Mouse (Mus musculus) urinary bladder, postnatal 4 days (tissue): Measurements from ENCODE around the gene Ecsit.
A peak's percentile ranks its signal among the peaks of the same experiment; 100 is the strongest.
"Not testable (repeated sequence)": the region's sequence is repeated elsewhere in the genome, so short reads cannot be mapped to it uniquely, and the experiment has no call there.

Source experiments
- DNase-seq, 2 experiments: peaks; one replicate each; pipeline ENCODE4 v3.0.0; 2021 to 2022; ENCODE audit warnings: low spot score in 2 of 2

Gene Ecsit

GRCm38 (mm10) chr9:22089986-22090385 is 4.7 kb upstream of the Ecsit start:
- DNase-seq, result no peak

DNA sequence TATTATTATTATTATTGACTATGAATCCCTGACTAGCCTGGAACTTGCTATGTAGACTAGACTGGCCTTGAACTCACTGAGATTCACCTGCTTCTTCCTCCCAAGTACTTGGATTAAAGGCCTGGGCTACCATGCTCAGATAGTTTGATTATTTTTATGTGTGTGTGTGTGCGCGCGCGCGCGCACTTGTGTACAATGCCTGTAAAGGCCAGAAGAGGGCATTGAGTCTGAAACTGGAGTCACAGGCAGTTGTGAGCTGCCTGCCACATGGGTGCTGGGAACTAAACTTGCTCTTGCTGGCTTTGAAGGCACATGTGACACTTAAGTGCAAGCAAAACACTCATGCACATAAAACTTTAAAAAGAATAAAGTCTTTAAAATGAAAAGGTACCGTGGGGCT is 4.0 kb upstream of the Ecsit start:
- DNase-seq, result no peak

GRCm38 (mm10) chr9:22087034-22087618 is 1.9 kb upstream of the Ecsit start:
- no peak for DNase-seq

DNA sequence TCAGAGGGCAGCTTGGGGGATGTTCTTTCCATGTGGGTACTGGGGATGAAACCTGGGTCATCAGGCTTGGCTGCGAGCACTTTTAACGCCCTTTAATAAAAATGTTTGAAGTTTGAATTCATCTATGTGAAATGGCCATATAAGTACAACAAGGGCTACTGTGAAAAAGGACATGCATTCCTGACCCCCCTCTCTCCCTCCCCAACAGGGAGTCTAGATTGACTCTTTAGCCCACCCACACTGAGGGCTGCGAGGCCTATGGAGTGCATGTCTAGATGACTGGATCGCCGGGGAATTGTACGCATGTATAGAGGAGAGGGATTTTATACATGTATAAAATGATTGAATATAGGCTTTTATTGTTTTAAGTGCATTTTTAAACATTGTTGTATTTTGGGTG is 774 bp upstream of the Ecsit start:
- no peak for DNase-seq

DNA sequence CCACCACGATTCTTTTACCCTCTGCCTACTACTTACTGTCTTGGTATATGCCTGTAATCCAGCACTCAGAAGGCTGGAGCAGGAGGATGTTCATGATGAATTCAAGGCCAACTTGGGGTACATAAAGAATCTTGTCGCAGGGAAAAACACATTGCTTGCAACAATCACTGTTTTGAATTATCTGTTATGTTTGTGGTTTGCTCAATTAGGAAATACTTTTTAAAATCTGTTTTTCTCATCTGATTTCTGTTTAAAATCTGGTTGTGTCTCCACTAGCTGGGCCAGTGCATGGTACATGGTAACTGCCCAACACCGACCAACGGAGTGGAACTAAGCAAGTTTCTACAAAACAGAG is 594 bp downstream of the Ecsit start:
- no peak for DNase-seq

DNA sequence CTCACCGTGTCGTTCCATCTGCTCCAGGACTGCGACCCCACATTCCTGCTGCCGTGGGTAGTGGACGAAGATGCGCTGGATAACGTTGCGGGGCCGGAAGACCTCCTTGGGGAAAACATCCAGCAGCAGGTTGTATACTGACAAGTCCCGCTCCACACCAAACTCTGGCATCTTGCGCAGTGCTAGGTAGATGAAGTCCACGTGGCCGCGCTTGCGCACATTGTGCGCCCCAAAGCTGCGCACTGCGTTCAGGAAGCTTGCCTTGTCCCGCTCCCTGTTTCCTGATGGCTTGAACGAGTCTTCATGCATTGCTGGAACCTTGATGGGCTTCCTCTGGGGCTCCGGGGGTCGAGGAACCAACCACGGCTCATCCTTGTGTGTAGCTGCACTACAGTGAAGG is 9.0 kb downstream of the Ecsit start:
- DNase-seq, result no peak

GRCm38 (mm10) chr9:22075778-22076177 is 9.5 kb downstream of the Ecsit start:
- not testable (repeated sequence) for DNase-seq

GRCm38 (mm10) chr9:22072276-22072675 is 13.0 kb downstream of the Ecsit start:
- DNase-seq, result no peak

DNA sequence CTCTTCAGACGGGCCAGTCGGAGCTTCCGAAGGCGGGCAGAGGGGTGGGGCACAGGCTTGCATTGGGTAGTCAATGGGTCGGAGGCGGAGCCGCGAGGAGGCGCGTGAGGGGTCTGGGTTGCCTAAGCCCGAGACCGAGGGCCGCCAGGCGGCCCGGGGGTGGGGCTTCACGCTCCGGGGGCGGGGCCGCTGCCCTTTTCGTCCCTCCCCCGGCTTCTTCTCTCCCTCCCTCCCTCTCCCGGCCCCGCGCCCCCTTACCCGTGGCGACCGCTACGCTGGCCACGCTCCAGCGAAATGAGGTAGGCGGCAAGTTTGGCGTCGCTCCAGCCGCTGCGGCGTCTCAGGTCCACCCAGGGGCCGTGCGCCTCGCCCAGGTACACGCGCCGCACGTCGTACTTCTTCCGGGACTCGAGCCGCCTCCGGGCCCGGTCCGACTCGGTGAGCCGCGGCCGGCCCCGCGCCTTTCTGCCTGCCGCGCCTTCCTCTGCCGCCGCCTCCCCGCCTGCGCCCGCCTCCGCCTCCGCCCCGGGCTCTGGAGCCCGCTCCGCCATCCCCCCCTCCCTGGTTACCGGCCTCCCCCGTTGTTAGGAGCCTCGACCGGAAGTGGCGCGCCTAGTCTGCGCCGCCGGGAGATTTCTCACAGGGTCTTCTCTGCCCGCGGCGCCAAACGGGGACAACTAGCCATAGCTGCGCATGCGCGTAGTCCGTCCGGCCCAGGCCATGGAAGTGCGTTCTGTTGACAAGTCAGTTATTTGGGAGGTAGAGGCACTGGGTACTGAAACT is 14.3 kb downstream of the Ecsit start, which contains the start of the genes Gm49318 and Zfp653:
TSS of gene Gm49318 (minus strand) at position 469 of the 783 bp plus-strand sequence.
TSS of gene Zfp653 (minus strand) at position 586 of the 783 bp plus-strand sequence.
- peak; percentile 95 to 98 for DNase-seq

GRCm38 (mm10) chr9:22069881-22070553 is 15.2 kb downstream of the Ecsit start:
- DNase-seq, result no peak

DNA sequence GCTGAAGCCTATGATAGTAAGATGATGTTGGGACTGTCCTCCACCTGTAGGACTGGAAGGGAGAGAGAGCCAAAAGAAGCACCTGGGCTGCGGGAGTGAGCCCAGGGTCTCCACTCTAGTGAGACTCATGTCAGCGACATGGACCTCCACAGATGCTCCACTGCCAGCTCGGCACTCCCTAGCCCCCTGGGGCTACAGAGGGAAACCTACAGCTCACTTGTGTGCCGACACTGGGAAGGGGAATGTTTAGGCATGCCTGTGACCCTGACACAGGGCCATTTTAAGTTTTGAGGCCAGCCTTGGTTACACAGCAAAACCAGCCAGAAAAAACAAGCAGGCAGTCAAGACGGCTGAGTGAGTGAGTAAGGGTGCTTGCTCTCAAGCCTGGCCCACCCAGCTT is 18.0 kb downstream of the Ecsit start:
- DNase-seq, result no peak

GRCm38 (mm10) chr9:22066433-22066832 is 18.8 kb downstream of the Ecsit start:
- peak in 1 of 2 experiments; percentile 73 for DNase-seq

DNA sequence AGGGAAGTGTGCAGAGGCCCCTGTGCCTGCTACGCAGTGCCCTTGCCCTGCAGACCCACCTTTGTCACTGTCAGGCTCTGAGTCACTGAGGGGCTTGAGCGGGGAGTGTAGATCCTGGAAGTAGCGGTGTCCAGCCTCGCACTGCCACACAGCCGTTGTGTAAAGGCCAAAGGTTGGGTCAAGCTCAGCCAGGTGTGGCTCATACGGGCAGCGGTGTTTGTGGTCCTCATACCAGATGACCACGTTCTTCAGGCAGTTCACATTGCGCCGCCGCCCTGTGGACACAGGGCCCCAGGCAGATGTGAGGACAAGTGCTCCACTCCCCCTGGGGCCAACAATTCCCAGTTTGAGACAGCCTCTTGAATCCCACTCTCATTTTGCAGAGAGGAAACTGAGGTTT is 19.6 kb downstream of the Ecsit start:
- DNase-seq, result no peak

- no peak for DNase-seq
Measured at GRCm38 (mm10) chr9:22064341-22064740, 20.9 kb downstream of the Ecsit start.

GRCm38 (mm10) chr9:22061339-22061738 is 23.9 kb downstream of the Ecsit start:
- DNase-seq, result no peak

DNA sequence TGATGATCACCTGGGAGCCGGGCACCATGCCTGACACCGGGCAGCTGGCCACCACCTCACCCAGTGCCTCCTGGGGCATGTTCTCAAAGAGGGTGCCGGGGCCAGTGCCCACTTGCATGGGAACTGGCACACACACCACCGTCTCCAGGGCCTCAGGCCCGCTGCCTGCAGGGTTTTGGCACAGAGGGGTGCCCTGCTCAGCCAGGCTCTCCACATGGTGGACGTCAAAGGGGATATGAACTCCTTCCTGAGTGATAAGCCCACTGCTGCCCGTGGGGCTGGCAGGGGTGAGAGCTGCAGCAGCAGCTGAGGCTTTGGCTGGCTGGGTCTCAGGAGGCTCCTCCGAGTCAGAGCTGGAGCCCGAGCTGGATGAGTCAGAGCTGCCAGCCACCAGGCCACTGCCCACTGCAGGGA is 27.2 kb downstream of the Ecsit start:
- DNase-seq, result no peak

DNA sequence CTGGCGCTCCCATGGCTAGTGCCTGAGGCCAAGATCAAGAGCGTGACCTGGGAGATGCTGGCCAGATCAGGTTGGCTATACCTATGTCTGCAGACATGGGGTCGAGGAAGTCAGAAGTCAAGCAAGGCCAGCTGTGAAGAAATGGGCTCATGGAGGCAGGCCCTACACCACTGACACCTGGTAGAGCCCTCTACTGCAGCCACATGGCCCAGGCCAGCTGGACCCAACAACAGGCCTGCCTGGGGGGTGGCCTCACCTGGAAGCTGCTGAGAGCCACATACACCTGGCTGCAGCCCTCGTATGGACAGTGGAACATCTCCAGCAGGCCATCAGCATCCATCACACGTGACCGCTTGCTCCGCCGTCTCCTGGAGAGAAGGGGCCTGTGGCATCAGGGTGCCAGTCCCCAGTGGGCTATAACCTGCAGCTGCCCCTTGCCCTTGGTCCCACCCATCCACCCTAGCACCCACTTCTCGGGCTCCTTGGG is 28.2 kb downstream of the Ecsit start:
- DNase-seq, result no peak

- no peak for DNase-seq
Measured at GRCm38 (mm10) chr9:22056303-22056910, 28.8 kb downstream of the Ecsit start.

GRCm38 (mm10) chr9:22055713-22056112 is 29.5 kb downstream of the Ecsit start:
- DNase-seq, result no peak

GRCm38 (mm10) chr9:22054411-22055076 is 30.7 kb downstream of the Ecsit start:
- DNase-seq, result peak in 1 of 2 experiments; percentile 53

GRCm38 (mm10) chr9:22053657-22054056 is 31.6 kb downstream of the Ecsit start:
- DNase-seq, result no peak

- no peak for DNase-seq
Measured at GRCm38 (mm10) chr9:22051958-22052254, 33.3 kb downstream of the Ecsit start, which contains the start of gene Elavl3. Gene Elavl3, minus strand, starts transcription at chr9:22052023.
